Mouse (Mus musculus) stomach, embryonic 15.5 days (tissue): ENCODE data around the gene Arxes1. TPM values are rescaled to one million over a fixed set of nuclear protein-coding genes. Genes with fewer than 3 reads are reported as not detected.
"Not testable (repeated sequence)": the region's sequence is repeated elsewhere in the genome, so short reads cannot be mapped to it uniquely, and the experiment has no call there.

Experiments used
- ATAC-seq: fragments of 200-750 bp; cut with Nextera tagmentation; 2 replicates; pipeline ENCODE4 v1.8.0; 2017; ENCODE audit warnings: low read depth, moderate number of reproducible peaks, moderate TSS enrichment; ENCODE audit not compliant: insufficient read depth, low FRiP score
- H3K27ac ChIP-seq: fragments of 300-500 bp; sonication (generic); 2 replicates; pipeline ENCODE4 v1.5.1; 2015; ENCODE audit warnings: mild to moderate bottlenecking, inconsistent platforms
- H3K27me3 ChIP-seq: fragments of 300-500 bp; sonication (generic); replicated peaks from 2 replicates; pipeline ENCODE4 v1.6.1; 2015; ENCODE audit warnings: inconsistent platforms
- H3K36me3 ChIP-seq: fragments of 300-500 bp; sonication (generic); 2 replicates; pipeline ENCODE4 v1.6.1; 2015; ENCODE audit warnings: inconsistent platforms
- H3K4me1 ChIP-seq: fragments of 300-500 bp; sonication (generic); 2 replicates; pipeline ENCODE4 v1.6.1; 2015; ENCODE audit warnings: inconsistent platforms
- H3K4me2 ChIP-seq: fragments of 300-500 bp; sonication (generic); 2 replicates; pipeline ENCODE4 v1.6.1; 2015; ENCODE audit warnings: mild to moderate bottlenecking, inconsistent platforms
- H3K4me3 ChIP-seq: fragments of 300-500 bp; sonication (generic); replicated peaks from 2 replicates; pipeline ENCODE4 v1.5.1; 2015; ENCODE audit warnings: inconsistent platforms
- H3K9ac ChIP-seq: fragments of 300-500 bp; sonication (generic); 2 replicates; pipeline ENCODE4 v1.6.1; 2015; ENCODE audit warnings: inconsistent platforms
- H3K9me3 ChIP-seq: fragments of 300-500 bp; sonication (generic); 2 replicates; pipeline ENCODE4 v1.6.1; 2016; ENCODE audit warnings: inconsistent platforms
- WGBS: fragments of 180-500 bp; shearing (Covaris S2); methylation state at CpG from one replicate; pipeline ENCODE4 v1.1.7; 2015; 5-methylcytosine and 5-hydroxymethylcytosine counted together
- polyA plus RNA-seq: library from polyadenylated mRNA; unstranded; fragments of >200 nt; fragmentation: Nextera tagmentation; extraction: Ambion mirVana; gene quantifications from 2 replicates; pipeline ENCODE4 v1.2.1, GENCODE M21; 2015

Arxes1 gene
- 29.9 and 32.1 TPM in 2 replicates for polyA plus RNA-seq

- Histone ChIP-seq H3K4me3 (peak within 1 kb of the TSS; percentile 17), H3K4me2 (peak within 1 kb of the TSS; percentile 37)
- H3K4me1 ChIP-seq, H3K27ac ChIP-seq, H3K36me3 ChIP-seq, H3K9ac ChIP-seq, H3K27me3 ChIP-seq, H3K9me3 ChIP-seq: not testable (repeated sequence)
- 17% methylated on average over 14 of the region's 49 CpGs for WGBS
- ATAC-seq = peak; percentile 91
Measured at GRCm38 (mm10) chrX:136032799-136033763, at the start of gene Arxes1. Arxes1 (plus strand) TSS chrX:136033367.

GRCm38 (mm10) chrX:135984539-135985260 lies 48.5 kb upstream of the Arxes1 start:
- H3K27ac ChIP-seq = no peak overlapping the region
- H3K4me2 ChIP-seq = no peak overlapping the region
- no peaks in the 10 kb centered on the region for H3K4me1 ChIP-seq
- no peaks in the 10 kb centered on the region for H3K36me3 ChIP-seq
- 71% methylated on average over 6 of the region's 6 CpGs for WGBS
- no peaks in the 10 kb centered on the region for H3K27me3 ChIP-seq
- H3K4me3 ChIP-seq = no peak overlapping the region
- no peak for ATAC-seq
- H3K9ac ChIP-seq = no peak overlapping the region
- H3K9me3 ChIP-seq = no peaks in the 10 kb centered on the region

GRCm38 (mm10) chrX:135986267-135986666 lies 46.9 kb upstream of the Arxes1 start:
- 80% methylated on average over 3 of the region's 3 CpGs for WGBS
- H3K4me3 ChIP-seq = no peak overlapping the region

GRCm38 (mm10) chrX:135990661-135991060 lies 42.5 kb upstream of the Arxes1 start:
- Histone ChIP-seq H3K4me1 (no peaks in the 10 kb centered on the region), H3K9ac (no peak overlapping the region)

More at GRCm38 (mm10) chrX:135986267-135986666, 46.9 kb upstream of the Arxes1 start:
- H3K4me1 ChIP-seq = no peaks in the 10 kb centered on the region
- ATAC-seq = no peak
- H3K36me3 ChIP-seq = no peaks in the 10 kb centered on the region
- H3K27ac ChIP-seq = no peak overlapping the region
- no peak overlapping the region for H3K9ac ChIP-seq
- H3K27me3 ChIP-seq = no peaks in the 10 kb centered on the region
- H3K4me2 ChIP-seq = no peak overlapping the region
- H3K9me3 ChIP-seq = no peaks in the 10 kb centered on the region

DNA sequence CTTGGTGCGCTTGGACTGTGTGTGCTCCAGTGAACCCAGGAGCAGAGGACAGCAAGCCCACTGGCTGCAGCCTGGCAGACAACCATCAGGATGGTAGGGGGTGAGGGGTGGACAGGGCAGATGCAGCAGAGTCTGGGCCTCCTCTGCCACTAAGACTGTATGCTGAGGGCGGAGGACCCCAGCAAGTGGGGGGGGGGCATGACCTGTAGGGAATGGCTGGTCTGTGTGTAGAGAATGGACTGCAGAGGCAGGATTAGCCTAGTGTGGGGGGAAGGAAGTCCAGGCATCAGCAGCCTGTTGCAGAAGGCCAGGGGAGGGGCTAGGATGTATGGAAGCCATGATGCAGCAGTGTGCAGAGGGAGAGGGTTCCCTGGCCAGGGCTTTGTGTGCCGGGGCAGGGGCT lies 40.0 kb upstream of the Arxes1 start:
- WGBS = 45% methylated on average over 2 of the region's 3 CpGs

More at GRCm38 (mm10) chrX:135990661-135991060, 42.5 kb upstream of the Arxes1 start:
- Histone ChIP-seq H3K36me3 (no peaks in the 10 kb centered on the region), H3K27me3 (no peaks in the 10 kb centered on the region), H3K27ac (no peak overlapping the region), H3K4me3 (no peak overlapping the region), H3K9me3 (no peaks in the 10 kb centered on the region), H3K4me2 (no peak overlapping the region)
- no peak for ATAC-seq
- 64% methylated on average over 2 of the region's 2 CpGs for WGBS

GRCm38 (mm10) chrX:135993664-135994119 lies 39.5 kb upstream of the Arxes1 start, which contains the start of gene Arxes2:
Arxes2 (plus strand) TSS chrX:135993824.
- Histone ChIP-seq H3K4me3 (peak within 1 kb of the TSS; percentile 22), H3K4me2 (peak within 1 kb of the TSS; percentile 34)
- H3K27ac ChIP-seq, H3K9me3 ChIP-seq, H3K27me3 ChIP-seq, H3K9ac ChIP-seq, H3K36me3 ChIP-seq, H3K4me1 ChIP-seq: not testable (repeated sequence)
- WGBS = 10% methylated on average over 11 of the region's 39 CpGs
- ATAC-seq = peak; percentile 92

More for the DNA sequence above, 40.0 kb upstream of the Arxes1 start:
- H3K4me2 ChIP-seq, H3K36me3 ChIP-seq, H3K4me3 ChIP-seq, H3K27me3 ChIP-seq, H3K27ac ChIP-seq, H3K4me1 ChIP-seq, H3K9ac ChIP-seq, H3K9me3 ChIP-seq: not testable (repeated sequence)
- peak; percentile 83 for ATAC-seq

DNA sequence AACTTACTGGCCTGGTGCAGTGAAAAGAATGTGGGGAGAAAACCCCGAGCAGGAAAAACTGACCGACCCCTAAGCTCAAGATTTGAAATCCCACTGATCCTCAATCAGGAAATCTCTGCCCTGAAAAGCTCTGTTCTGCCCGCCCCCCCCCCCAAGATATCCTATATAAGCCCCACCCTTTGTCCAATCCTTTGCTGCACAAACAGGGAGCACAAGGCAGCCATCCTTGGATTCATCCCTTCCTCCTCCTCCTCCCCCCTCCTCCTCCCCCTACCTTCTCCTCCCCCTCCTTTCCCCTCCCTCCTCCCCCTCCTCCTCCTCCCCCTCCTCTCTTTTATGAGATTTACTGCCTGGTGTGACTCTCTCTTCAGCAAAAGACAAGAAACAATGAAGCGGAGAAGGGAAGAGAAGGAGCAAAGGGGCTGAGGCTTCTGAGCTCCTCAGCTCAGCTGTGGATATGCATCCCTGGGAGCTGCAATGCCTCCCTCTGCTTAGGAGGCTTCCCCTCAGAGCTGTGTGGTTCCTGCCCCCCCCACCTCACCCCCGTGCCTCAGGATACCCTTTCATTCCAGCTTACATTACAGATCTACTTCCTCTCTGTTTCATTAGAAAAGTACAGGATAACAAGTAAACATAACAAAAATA lies 25.8 kb upstream of the Arxes1 start:
- Histone ChIP-seq H3K4me2 (no peak overlapping the region), H3K9ac (no peak overlapping the region), H3K4me3 (no peak overlapping the region), H3K27ac (no peak overlapping the region), H3K36me3 (no peaks in the 10 kb centered on the region), H3K27me3 (no peaks in the 10 kb centered on the region), H3K9me3 (no peaks in the 10 kb centered on the region), H3K4me1 (no peaks in the 10 kb centered on the region)
- WGBS = 40% methylated on average over 5 of the region's 5 CpGs
- ATAC-seq = no peak

DNA sequence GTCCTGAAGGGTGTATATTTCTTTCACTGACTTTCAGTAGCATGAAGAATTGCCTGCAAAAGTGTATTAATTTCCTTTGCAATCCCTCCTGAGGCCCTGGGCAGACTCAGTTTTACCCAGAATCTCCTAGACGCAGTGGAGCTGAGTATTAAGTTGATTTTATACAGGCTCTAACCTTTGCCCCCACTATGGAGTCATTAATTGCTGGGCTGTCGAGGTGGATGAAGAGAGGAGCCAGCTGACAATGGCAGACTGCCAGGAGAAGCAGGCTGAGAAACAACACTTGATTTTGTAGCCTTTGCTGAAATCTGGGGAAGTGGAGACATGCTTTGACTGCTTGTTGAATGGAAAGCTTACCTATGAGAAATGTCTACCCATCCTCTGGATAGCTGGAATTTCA lies 18.8 kb upstream of the Arxes1 start:
- 20% methylated on average over 2 of the region's 2 CpGs for WGBS
- Histone ChIP-seq H3K9me3 (no peaks in the 10 kb centered on the region), H3K36me3 (no peaks in the 10 kb centered on the region), H3K9ac (no peak overlapping the region), H3K4me1 (no peaks in the 10 kb centered on the region), H3K4me3 (no peak overlapping the region), H3K27me3 (no peaks in the 10 kb centered on the region), H3K4me2 (no peak overlapping the region), H3K27ac (peak overlapping the region; percentile 26; the same call in 1 of the 2 replicates)
- peak; percentile 60; the same call in 1 of the 2 replicates for ATAC-seq

- H3K9ac ChIP-seq = no peak overlapping the region
- H3K4me3 ChIP-seq = no peak overlapping the region
- no peaks in the 10 kb centered on the region for H3K27me3 ChIP-seq
- no peak overlapping the region for H3K27ac ChIP-seq
- no peaks in the 10 kb centered on the region for H3K4me1 ChIP-seq
- H3K9me3 ChIP-seq = no peaks in the 10 kb centered on the region
- H3K4me2 ChIP-seq = no peak overlapping the region
- no peaks in the 10 kb centered on the region for H3K36me3 ChIP-seq
- 50% methylated on average over 1 of the region's 1 CpGs for WGBS
- no peak for ATAC-seq
Measured at GRCm38 (mm10) chrX:136030331-136030730, 2.8 kb upstream of the Arxes1 start.

- no peaks in the 10 kb centered on the region for H3K27me3 ChIP-seq
- H3K9ac ChIP-seq = no peak overlapping the region
- H3K4me3 ChIP-seq = no peak overlapping the region
- H3K4me1 ChIP-seq = no peaks in the 10 kb centered on the region
- ATAC-seq = no peak
- WGBS = 84% methylated on average over 1 of the region's 1 CpGs
- H3K4me2 ChIP-seq = no peak overlapping the region
- no peaks in the 10 kb centered on the region for H3K36me3 ChIP-seq
- H3K27ac ChIP-seq = no peak overlapping the region
- H3K9me3 ChIP-seq = no peaks in the 10 kb centered on the region
Measured at GRCm38 (mm10) chrX:136043726-136044125, 10.6 kb downstream of the Arxes1 start.

DNA sequence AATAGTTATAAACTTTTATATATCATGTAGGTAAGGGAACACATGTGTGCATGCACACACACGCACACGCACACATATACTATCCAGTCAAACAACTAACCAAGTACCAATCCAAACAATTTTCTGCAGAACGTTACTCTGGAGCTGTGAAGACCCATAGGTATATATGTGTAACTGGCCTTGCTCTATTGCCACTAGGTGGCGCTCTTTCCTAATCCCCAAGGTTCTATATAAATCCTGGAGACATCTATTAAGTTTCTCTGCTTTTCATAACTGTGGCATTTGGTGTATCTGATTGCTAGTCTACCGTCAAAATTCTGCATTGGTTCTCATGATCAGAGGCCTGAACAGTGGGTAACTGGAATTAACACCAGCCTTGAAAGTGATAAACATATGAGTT lies 14.4 kb downstream of the Arxes1 start:
- no peak overlapping the region for H3K4me2 ChIP-seq
- H3K9me3 ChIP-seq = no peaks in the 10 kb centered on the region
- H3K9ac ChIP-seq = no peak overlapping the region
- no peaks in the 10 kb centered on the region for H3K36me3 ChIP-seq
- 15% methylated on average over 5 of the region's 5 CpGs for WGBS
- no peak overlapping the region for H3K27ac ChIP-seq
- no peak for ATAC-seq
- H3K27me3 ChIP-seq = no peaks in the 10 kb centered on the region
- no peaks in the 10 kb centered on the region for H3K4me1 ChIP-seq
- H3K4me3 ChIP-seq = no peak overlapping the region
